Mouse (Mus musculus): ENCODE measurements around the gene Srrm1.

DNA sequence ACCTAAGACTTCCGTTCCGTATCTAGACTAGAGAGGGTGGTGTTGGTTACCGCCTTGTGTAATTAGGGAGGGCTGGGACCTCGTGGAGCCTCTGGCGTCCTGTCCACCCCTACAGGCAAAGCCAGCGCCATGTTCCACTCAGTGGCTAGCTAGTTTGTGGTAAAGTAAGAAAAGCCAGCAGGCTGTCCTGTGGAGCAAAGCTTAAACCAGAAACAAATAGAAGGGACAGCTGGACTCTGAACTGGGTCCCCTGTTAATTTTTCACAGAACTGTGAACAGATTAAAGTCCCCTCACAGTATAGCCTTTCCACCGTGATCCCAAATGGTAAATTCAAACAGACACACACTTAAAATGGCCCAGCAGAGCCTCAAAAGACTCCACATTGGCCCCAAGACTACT is 78.4 kb downstream of the Srrm1 start:
- TF ChIP-seq CTCF (IDR thresholded peaks at IDR 0.05; ENCODE audit: extremely low read depth, insufficient read length, insufficient replicate concordance, low read depth, low read length) (no peak), POLR2A (IDR thresholded peaks at IDR 0.05; ENCODE audit: low read depth, low read length) (no peak)
